Mouse (Mus musculus): ENCODE measurements around the gene Gm5089.

Gm5089 gene

DNA sequence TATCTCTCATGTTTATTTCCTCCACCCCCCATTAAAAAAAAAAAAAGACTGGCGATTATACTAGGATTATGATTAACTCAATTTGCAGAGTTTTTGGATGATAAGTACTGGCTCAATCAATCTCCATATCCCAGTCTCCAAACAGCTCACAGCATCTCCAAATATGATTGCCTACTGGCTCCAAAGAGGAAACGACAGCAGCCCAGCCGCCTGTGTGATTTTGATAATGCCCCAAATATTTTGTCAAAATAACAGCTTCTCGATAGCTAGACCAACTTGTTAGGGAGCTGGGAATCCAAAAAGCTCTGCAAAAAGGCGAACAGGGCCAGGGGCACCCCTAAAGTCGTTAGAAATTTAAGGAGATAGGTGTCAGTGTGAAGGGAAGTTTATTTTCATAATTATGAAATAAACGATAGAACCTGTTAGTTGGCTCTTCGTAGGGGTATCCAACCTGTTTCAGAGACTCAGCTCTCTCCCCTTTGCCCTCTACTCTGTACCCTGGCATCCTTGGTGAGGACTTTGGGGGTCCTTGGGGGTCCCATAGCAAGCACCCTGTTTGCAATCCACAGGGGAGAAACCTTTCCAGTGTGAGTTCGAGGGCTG is 27.2 kb upstream of the Gm5089 start:
- no peak for DNase-seq (ENCODE audit: low read depth, low spot score)

DNA sequence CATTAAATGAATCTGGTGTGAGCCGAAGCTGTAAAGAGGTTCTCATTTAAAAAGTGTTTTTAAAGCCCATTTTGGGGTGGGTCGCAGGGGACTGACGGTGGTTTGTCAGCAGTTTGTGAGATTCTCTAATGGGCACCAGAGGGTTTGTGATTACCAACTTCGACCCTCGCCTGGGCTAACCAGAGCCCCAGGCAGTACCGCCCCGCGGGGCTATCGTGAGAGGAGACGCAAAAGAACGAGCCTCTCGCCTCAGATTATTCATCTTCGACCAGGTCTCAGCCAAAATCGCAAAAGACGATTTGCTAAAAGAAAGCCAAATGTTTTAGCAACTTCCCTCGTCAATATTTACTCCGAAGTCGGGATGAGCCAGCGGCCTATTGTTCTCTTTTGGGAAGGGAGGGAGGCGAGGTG is 26.4 kb upstream of the Gm5089 start:
- no peak for DNase-seq (ENCODE audit: low read depth, low spot score)

GRCm38 (mm10) chr14:122476822-122477215 is 25.9 kb upstream of the Gm5089 start:
- DNase-seq (ENCODE audit: low read depth, low spot score), result no peak

DNA sequence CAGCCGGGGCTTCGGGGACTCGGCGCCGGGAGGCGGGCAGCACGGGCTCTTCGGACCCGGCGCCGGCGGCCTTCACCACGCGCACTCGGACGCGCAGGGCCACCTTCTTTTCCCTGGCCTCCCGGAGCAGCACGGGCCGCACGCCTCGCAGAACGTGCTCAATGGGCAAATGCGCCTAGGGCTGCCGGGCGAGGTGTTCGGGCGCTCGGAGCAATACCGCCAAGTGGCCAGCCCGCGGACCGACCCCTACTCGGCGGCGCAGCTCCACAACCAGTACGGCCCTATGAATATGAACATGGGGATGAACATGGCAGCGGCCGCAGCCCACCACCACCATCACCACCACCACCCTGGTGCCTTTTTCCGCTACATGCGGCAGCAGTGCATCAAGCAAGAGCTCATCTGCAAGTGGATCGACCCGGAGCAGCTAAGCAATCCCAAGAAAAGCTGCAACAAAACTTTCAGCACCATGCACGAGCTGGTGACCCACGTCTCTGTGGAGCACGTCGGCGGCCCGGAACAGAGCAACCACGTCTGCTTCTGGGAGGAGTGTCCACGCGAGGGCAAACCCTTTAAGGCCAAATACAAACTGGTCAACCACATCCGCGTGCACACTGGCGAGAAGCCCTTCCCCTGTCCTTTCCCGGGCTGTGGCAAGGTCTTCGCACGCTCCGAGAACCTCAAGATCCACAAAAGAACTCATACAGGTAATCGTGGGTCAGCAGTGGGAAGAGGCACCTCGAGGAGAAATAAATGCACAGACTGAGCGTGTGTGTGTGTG is 25.3 kb upstream of the Gm5089 start:
- no peak for DNase-seq (ENCODE audit: low read depth, low spot score)

DNA sequence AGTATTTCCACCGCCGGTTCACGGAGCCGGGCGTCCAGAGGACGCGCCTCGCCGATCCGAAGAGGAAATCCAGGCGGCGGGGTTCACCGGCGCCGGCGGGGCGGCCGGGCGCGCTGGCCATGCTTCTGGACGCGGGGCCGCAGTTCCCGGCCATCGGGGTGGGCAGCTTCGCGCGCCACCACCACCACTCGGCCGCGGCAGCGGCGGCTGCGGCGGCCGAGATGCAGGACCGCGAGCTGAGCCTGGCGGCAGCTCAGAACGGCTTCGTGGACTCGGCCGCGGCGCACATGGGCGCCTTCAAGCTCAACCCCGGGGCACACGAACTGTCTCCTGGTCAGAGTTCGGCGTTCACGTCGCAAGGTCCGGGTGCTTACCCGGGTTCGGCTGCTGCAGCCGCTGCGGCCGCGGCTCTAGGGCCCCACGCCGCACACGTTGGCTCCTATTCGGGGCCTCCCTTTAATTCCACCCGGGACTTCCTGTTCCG is 24.7 kb upstream of the Gm5089 start:
- no peak for DNase-seq (ENCODE audit: low read depth, low spot score)

DNA sequence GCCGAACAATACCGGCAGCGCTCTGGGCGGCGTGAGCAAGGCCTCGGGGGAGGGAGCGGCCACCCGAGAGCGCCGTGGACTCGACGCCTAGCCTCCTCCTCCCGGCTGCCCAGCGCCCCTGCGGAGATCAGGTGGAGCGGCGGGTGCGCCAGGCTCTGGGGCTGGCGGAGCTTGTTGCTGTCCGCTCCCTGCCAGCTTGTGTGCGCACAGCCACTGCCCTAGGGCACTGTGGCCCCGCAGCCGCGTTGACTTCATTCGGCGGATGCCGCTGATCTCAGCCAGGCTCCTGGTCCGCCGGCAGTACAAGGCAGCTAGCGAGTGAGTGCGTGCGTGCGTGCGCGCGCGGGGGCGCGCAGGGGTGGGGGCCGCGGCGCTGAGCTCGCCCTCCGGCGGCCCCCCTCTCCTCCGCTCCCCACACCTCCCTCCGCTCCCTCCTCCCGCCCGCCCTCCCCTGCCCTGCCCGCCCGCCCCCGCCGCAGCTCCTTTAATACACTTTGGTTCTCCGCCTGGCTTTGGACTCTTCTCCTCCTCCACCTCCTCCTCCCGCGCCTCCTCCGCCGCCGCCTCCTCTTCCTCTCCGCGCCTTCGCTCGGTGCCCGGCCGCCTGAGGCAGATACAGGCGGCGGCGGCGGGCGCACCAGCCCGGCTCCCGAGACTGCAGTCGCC is 24.1 kb upstream of the Gm5089 start, which contains the start of gene Zic2:
Gene Zic2 (plus strand): TSS at position 545 of the 666 bp plus-strand sequence.
- no peak for DNase-seq (ENCODE audit: low read depth, low spot score)

- no peak for DNase-seq (ENCODE audit: low read depth, low spot score)
These were observed 23.4 kb upstream of the Gm5089 start for GRCm38 (mm10) chr14:122474041-122474890.

- DNase-seq (ENCODE audit: low read depth, low spot score), result no peak
These were observed 22.4 kb upstream of the Gm5089 start for GRCm38 (mm10) chr14:122473211-122473751.

GRCm38 (mm10) chr14:122472647-122473046 is 21.7 kb upstream of the Gm5089 start:
- DNase-seq (ENCODE audit: low read depth, low spot score), result no peak

DNA sequence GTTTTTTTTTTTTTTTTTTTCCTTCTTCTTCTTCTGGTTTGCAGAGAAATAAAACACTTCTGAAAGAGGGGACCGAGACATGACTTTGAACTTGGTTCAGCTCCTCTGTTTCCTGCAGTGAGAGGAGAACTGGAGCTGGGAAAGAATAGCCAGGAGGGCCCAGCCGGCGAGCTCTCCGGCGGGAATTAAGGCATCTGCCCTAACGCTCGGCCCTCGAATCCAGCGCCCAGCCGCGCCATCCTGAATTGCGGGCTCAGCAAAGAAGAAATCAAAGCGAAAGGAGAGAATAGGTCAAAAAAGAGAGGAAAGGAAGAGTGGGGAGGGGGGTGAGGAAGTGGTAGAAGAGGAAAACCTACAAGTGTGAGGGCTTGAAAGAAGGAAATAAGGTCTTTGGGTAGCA is 21.2 kb upstream of the Gm5089 start:
- no peak for DNase-seq (ENCODE audit: low read depth, low spot score)

- no peak for DNase-seq (ENCODE audit: low read depth, low spot score)
These were observed 20.7 kb upstream of the Gm5089 start for GRCm38 (mm10) chr14:122471449-122472085.

- DNase-seq (ENCODE audit: low read depth, low spot score), result no peak
These were observed 18.2 kb upstream of the Gm5089 start for GRCm38 (mm10) chr14:122468971-122469755.

GRCm38 (mm10) chr14:122467926-122468841 is 17.3 kb upstream of the Gm5089 start:
- no peak for DNase-seq (ENCODE audit: low read depth, low spot score)

GRCm38 (mm10) chr14:122466756-122467362 is 15.9 kb upstream of the Gm5089 start:
- DNase-seq (ENCODE audit: low read depth, low spot score), result no peak

DNA sequence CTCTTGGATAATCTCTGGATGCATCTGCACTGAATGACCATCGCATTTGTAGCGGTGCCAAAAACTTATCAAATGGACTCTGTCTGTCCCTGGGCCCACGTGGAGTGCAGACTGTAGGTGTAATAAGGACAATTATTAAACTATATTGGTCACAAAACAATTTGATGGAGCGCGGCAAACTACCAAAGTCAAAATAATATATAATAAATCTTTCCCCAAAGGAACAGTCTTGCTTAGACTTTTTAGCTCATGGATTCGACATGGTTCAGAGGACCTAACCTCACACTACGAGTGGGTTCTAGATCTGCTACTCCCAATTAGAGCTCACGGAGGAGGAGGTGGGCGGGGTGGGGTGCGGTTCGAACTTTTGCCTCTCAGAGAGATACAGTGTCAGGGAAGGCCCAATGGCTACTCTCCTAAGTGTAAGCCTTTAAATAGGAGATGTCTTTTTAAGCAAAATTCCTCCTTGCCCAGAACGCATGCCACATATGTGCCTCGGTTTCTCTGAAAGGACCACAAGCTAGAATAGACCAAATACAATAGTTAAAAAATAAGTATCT is 15.1 kb upstream of the Gm5089 start:
- DNase-seq (ENCODE audit: low read depth, low spot score), result no peak

- no peak for DNase-seq (ENCODE audit: low read depth, low spot score)
These were observed 14.1 kb upstream of the Gm5089 start, which contains the start of gene Zic5 for GRCm38 (mm10) chr14:122464763-122465741. Zic5 (minus strand) TSS chr14:122465677.

- DNase-seq (ENCODE audit: low read depth, low spot score), result no peak
These were observed 13.4 kb upstream of the Gm5089 start for GRCm38 (mm10) chr14:122464351-122464762.
